Mouse (Mus musculus) kidney, embryonic 14.5 days (tissue): ENCODE data around the gene Insig1. TPM values are rescaled to one million over a fixed set of nuclear protein-coding genes. Genes with fewer than 3 reads are reported as not detected.

Experiments
- ATAC-seq: fragments of 200-750 bp; cut with Nextera tagmentation; 2 replicates; pipeline ENCODE4 v1.8.0; 2017; ENCODE audit warnings: moderate number of reproducible peaks, mild to moderate bottlenecking, moderate TSS enrichment, moderate library complexity; ENCODE audit not compliant: low FRiP score, low TSS enrichment
- H3K27ac ChIP-seq: fragments of 300-500 bp; sonication (generic); 2 replicates; pipeline ENCODE4 v1.5.1; 2014; ENCODE audit warnings: low read depth, mild to moderate bottlenecking, low read length, moderate library complexity, mixed read lengths
- H3K27me3 ChIP-seq: fragments of 300-500 bp; sonication (generic); 2 replicates; pipeline ENCODE4 v1.6.1; 2014; ENCODE audit warnings: mild to moderate bottlenecking, low read length; ENCODE audit not compliant: control insufficient read depth, insufficient read depth
- H3K36me3 ChIP-seq: fragments of 300-500 bp; sonication (generic); 2 replicates; pipeline ENCODE4 v1.6.1; 2014; ENCODE audit warnings: low read length, mixed read lengths; ENCODE audit not compliant: control insufficient read depth, insufficient read depth
- H3K4me1 ChIP-seq: fragments of 300-500 bp; sonication (generic); 2 replicates; pipeline ENCODE4 v1.6.1; 2014; ENCODE audit warnings: low read length, mixed read lengths; ENCODE audit not compliant: control insufficient read depth, insufficient read depth
- H3K4me2 ChIP-seq: fragments of 300-500 bp; sonication (generic); replicated peaks from 2 replicates; pipeline ENCODE4 v1.6.1; 2014; ENCODE audit warnings: low read depth, mild to moderate bottlenecking, low read length
- H3K4me3 ChIP-seq: fragments of 300-500 bp; sonication (generic); 2 replicates; pipeline ENCODE4 v1.5.1; 2014; ENCODE audit warnings: mild to moderate bottlenecking, low read length
- H3K9ac ChIP-seq: fragments of 300-500 bp; sonication (generic); 2 replicates; pipeline ENCODE4 v1.6.1; 2014; ENCODE audit warnings: low read depth, mild to moderate bottlenecking, low read length, moderate library complexity
- H3K9me3 ChIP-seq: fragments of 300-500 bp; sonication (generic); 2 replicates; pipeline ENCODE4 v1.6.1; 2016; ENCODE audit warnings: low read length; ENCODE audit not compliant: control insufficient read depth
- WGBS: fragments of 180-500 bp; shearing (Covaris S2); extraction: QIAGEN DNeasy Blood & Tissue Kit; methylation state at CpG from one replicate; pipeline ENCODE4 v1.1.7; 2014; 5-methylcytosine and 5-hydroxymethylcytosine counted together
- polyA plus RNA-seq: library from polyadenylated mRNA; unstranded; fragments of >200 nt; fragmentation: Nextera tagmentation; extraction: Ambion mirVana; gene quantifications from 2 replicates; pipeline ENCODE4 v1.2.1, GENCODE M21; 2014

The Insig1 gene
- 40.9 and 68.4 TPM in 2 replicates for polyA plus RNA-seq

DNA sequence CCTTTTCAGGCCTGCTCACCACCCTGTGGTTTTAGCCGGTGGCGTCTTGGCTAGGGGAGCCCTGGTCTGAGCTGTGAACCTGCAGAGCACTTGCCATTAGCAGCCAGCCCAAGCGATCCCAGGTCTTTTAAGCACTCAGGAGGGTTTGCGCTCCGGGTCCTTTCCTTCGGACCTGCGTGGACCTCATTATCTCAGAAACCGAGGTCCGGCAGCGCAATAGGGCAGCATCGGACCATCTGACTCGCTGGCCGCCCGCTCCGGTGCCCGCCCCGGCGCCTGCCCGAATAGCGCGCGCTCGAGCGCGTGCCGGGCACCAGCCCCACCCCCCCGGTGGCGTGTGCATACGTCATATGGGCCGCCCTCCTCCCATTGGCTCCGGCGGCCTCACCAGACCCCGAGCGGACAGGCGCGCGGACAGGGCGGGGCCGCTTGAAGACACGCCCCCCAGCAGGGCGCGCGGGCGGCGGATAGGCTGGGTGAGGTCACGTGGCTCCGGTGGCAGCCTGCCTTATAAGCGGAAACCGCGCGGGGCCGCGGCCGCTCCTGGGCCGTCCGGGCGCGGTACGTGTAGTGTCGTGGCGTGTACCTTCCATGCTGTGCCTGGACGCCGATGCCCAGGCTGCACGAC lies at the start of gene Insig1:
Gene Insig1, plus strand, starts transcription at position 536 of the 628 bp plus-strand sequence.
- peak; percentile 97 for ATAC-seq
- Histone ChIP-seq H3K9me3 (no peaks in the 10 kb centered on the region), H3K27ac (peak within 1 kb of the TSS; percentile 91), H3K9ac (peak within 1 kb of the TSS; percentile 82), H3K4me3 (peak within 1 kb of the TSS; percentile 86), H3K36me3 (peaks cover 30% of the 10 kb centered on the region), H3K27me3 (no peaks in the 10 kb centered on the region), H3K4me2 (peak within 1 kb of the TSS; percentile 75), H3K4me1 (peaks cover 25% of the 10 kb centered on the region)
- WGBS = under 1% methylated on average over 49 of the region's 64 CpGs

DNA sequence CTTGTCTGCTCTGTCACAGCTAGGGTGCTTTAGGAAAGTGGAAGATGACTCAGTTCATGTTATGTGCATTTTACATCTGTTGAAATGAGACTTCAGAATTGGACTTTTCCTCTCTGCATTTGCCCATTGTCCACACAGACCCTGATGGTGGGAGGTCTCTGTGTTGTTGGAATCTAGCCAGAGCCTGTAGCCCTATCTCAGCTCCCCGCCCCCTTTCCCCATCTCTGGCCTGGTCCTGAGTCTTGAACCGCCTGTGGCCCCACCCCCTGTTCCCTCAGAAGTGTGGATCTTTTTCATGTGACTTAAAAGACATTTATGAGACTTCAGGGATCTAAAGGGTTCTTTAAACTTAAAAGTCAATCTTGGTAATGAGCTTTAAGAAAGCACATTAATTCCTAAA lies 47.7 kb upstream of the Insig1 start:
- WGBS = 32% methylated on average over 2 of the region's 2 CpGs
- no peaks in the 10 kb centered on the region for H3K4me1 ChIP-seq
- no peaks in the 10 kb centered on the region for H3K36me3 ChIP-seq
- no peaks in the 10 kb centered on the region for H3K9me3 ChIP-seq
- H3K27ac ChIP-seq = no peak overlapping the region
- H3K9ac ChIP-seq = no peak overlapping the region
- no peaks in the 10 kb centered on the region for H3K27me3 ChIP-seq
- no peak overlapping the region for H3K4me3 ChIP-seq
- no peak overlapping the region for H3K4me2 ChIP-seq
- no peak for ATAC-seq

DNA sequence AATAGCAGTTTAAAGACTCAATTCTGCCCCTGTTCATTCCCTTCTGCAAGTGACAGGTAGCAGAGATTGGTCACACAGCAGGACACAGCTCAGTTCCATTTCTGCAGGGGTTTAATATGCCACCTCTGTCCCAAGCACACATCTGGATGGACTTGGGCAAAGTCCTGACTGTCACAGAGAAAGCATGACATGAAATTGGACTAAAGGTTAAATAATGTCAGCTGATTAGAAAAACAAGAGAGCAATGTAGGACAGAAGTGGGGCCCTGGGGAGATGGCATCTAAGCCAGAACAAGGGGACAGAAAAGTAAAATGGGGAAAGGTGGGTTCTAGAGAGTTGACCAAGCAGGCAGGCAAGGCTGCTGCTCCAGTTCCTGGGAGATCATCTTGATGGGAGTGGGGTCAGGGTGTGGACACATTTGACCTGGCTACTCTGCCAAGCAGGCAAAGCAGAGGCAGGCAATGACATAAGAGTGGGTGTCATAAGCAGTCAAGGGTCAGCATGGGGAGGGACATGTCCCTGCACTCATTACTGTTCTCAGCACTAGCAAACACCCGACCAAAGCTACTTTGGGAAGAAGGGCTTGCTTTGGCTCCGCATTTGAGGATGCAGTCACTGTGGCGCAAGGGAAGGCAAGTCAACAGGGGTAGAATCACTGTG lies 39.5 kb upstream of the Insig1 start:
- 84% methylated on average over 3 of the region's 3 CpGs for WGBS
- Histone ChIP-seq H3K36me3 (no peaks in the 10 kb centered on the region), H3K27ac (no peak overlapping the region), H3K4me2 (no peak overlapping the region), H3K9me3 (no peaks in the 10 kb centered on the region), H3K9ac (no peak overlapping the region), H3K27me3 (no peaks in the 10 kb centered on the region), H3K4me3 (no peak overlapping the region), H3K4me1 (no peaks in the 10 kb centered on the region)
- no peak for ATAC-seq

GRCm38 (mm10) chr5:28032866-28033265 lies 38.3 kb upstream of the Insig1 start:
- no peaks in the 10 kb centered on the region for H3K36me3 ChIP-seq
- H3K9ac ChIP-seq = no peak overlapping the region
- 0 out of 2 replicates have a peak, but pooled peaks cover 5% of the 10 kb centered on the region for H3K4me1 ChIP-seq
- no peak overlapping the region for H3K27ac ChIP-seq
- no peak for ATAC-seq
- no peaks in the 10 kb centered on the region for H3K27me3 ChIP-seq
- 83% methylated on average over 10 of the region's 10 CpGs for WGBS
- no peaks in the 10 kb centered on the region for H3K9me3 ChIP-seq
- H3K4me2 ChIP-seq = no peak overlapping the region
- no peak overlapping the region for H3K4me3 ChIP-seq

- ATAC-seq = no peak
- 93% methylated on average over 5 of the region's 5 CpGs for WGBS
Observed at GRCm38 (mm10) chr5:28033281-28033680, 37.9 kb upstream of the Insig1 start.

DNA sequence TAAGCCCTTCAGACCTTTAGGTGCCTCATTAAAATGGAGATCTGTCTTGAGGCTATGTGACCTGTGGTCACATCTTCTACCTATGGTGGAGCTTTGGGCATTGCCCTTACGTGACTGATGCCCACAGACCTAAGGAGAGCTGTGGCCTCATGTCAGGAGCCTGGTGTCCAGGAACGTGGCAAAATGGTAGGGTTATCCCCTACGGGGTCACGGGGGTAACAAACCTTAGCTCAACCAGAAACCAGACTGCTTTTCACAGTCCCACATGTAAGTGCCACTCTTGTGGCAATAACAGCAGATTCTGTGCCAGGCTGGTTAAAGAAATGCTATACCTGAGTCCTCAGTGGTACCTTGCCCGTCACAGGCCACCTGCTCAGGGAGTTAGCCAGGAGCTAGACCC lies 37.3 kb upstream of the Insig1 start:
- no peak overlapping the region for H3K4me2 ChIP-seq
- 0 out of 2 replicates have a peak, but pooled peaks cover 5% of the 10 kb centered on the region for H3K4me1 ChIP-seq
- H3K9ac ChIP-seq = no peak overlapping the region
- no peaks in the 10 kb centered on the region for H3K9me3 ChIP-seq
- ATAC-seq = no peak
- 92% methylated on average over 5 of the region's 5 CpGs for WGBS
- no peaks in the 10 kb centered on the region for H3K36me3 ChIP-seq
- H3K27me3 ChIP-seq = no peaks in the 10 kb centered on the region
- no peak overlapping the region for H3K27ac ChIP-seq
- H3K4me3 ChIP-seq = no peak overlapping the region

More at GRCm38 (mm10) chr5:28033281-28033680, 37.9 kb upstream of the Insig1 start:
- H3K9me3 ChIP-seq = no peaks in the 10 kb centered on the region
- H3K9ac ChIP-seq = no peak overlapping the region
- H3K4me2 ChIP-seq = no peak overlapping the region
- 0 out of 2 replicates have a peak, but pooled peaks cover 5% of the 10 kb centered on the region for H3K4me1 ChIP-seq
- no peak overlapping the region for H3K27ac ChIP-seq
- no peak overlapping the region for H3K4me3 ChIP-seq
- H3K36me3 ChIP-seq = no peaks in the 10 kb centered on the region
- H3K27me3 ChIP-seq = no peaks in the 10 kb centered on the region

DNA sequence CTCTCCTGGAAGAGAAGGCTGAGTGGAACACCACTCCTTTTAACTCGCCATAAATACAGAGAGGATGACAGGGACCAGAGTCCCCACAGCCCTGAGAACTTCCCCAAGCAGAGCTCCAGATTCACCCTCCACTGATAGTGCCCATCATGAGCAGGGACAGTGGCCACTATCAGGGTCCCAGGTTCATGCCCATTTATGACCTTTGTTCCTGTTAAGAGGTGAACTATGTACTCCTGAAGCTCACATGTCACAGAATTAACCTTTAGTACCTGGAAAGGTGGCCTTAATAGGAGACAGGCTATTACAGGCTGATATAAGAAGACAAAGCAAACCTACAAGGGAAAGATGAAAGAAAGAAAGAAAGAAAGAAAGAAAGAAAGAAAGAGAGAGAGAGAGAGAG lies 35.2 kb upstream of the Insig1 start:
- ATAC-seq = no peak
- no peaks in the 10 kb centered on the region for H3K9me3 ChIP-seq
- H3K9ac ChIP-seq = no peak overlapping the region
- 0 out of 2 replicates have a peak, but pooled peaks cover 5% of the 10 kb centered on the region for H3K4me1 ChIP-seq
- no peak overlapping the region for H3K27ac ChIP-seq
- no peak overlapping the region for H3K4me2 ChIP-seq
- H3K27me3 ChIP-seq = no peaks in the 10 kb centered on the region
- 84% methylated on average over 1 of the region's 1 CpGs for WGBS
- H3K36me3 ChIP-seq = no peaks in the 10 kb centered on the region
- H3K4me3 ChIP-seq = no peak overlapping the region

DNA sequence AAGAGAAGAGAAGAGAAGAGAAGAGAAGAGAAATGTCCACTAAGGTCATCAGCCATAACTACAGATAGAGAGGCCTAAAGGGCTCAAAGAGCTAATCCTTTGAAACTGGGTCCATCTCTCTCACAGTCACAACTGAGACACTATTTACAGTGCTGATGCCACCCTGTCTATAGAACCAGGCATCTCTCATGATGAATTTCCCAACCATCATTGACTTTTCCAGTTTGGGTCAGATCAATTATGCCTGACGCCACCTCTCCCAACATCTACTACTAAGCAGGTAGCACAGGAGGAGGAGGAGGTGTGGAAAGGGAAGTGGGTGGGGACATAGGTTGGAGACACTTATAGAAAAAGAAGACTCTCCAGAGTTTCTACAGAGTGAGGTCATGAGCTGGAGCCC lies 34.6 kb upstream of the Insig1 start:
- 95% methylated on average over 1 of the region's 1 CpGs for WGBS
- H3K4me2 ChIP-seq = no peak overlapping the region
- H3K4me3 ChIP-seq = no peak overlapping the region
- H3K36me3 ChIP-seq = no peaks in the 10 kb centered on the region
- no peak overlapping the region for H3K9ac ChIP-seq
- no peaks in the 10 kb centered on the region for H3K9me3 ChIP-seq
- no peak overlapping the region for H3K27ac ChIP-seq
- H3K27me3 ChIP-seq = no peaks in the 10 kb centered on the region
- no peak for ATAC-seq
- H3K4me1 ChIP-seq = 0 out of 2 replicates have a peak, but pooled peaks cover 5% of the 10 kb centered on the region

- Histone ChIP-seq H3K27ac (no peak overlapping the region), H3K9ac (peak overlapping the region; percentile 12; the same call in 1 of the 2 replicates), H3K27me3 (no peaks in the 10 kb centered on the region), H3K4me3 (no peak overlapping the region), H3K9me3 (no peaks in the 10 kb centered on the region), H3K36me3 (no peaks in the 10 kb centered on the region), H3K4me2 (no peak overlapping the region), H3K4me1 (0 out of 2 replicates have a peak, but pooled peaks cover 5% of the 10 kb centered on the region)
- WGBS = 7% methylated on average over 3 of the region's 3 CpGs
- no peak for ATAC-seq
Observed at GRCm38 (mm10) chr5:28037172-28037591, 34.0 kb upstream of the Insig1 start.
